Mouse (Mus musculus): Measurements from ENCODE around the gene Gm10324.
"Not testable (repeated sequence)": the region's sequence is repeated elsewhere in the genome, so short reads cannot be mapped to it uniquely, and the experiment has no call there.

Gm10324 gene

DNA sequence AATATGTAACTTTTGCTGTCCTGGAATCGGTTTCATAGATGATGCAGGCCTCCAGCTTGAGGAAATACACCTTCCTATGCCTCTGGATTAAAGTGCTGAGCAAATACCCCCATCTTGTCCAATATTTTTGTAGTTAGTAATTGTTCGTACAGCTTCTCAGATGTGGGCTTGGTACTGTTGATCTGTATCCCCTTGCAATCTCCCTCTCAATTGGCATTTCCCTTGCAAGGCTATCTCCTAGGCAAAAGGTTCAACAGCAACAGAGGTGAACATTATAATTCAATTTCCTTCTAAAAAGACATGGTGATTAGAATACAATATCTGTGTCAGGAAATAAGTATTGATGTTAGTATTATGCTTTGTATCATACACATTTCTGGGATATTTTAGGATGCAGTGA lies at the start of gene Gm10324:
Gene Gm10324 (plus strand): TSS at position 301 of the 400 bp plus-strand sequence.
- in situ Hi-C loops (cut with MboI, MseI) = not testable (repeated sequence)

All from T-helper 1 cell (primary cell).